Mouse (Mus musculus) limb, embryonic 12.5 days (tissue): ENCODE data around the gene Cnpy2. TPM values are rescaled to one million over a fixed set of nuclear protein-coding genes. Genes with fewer than 3 reads are reported as not detected.

Experiments
- ATAC-seq: fragments of 200-750 bp; cut with Nextera tagmentation; 2 replicates; pipeline ENCODE4 v1.8.0; 2017; ENCODE audit warnings: low read depth, moderate TSS enrichment; ENCODE audit not compliant: insufficient number of reproducible peaks, insufficient read depth, low FRiP score, low TSS enrichment
- H3K27ac ChIP-seq: fragments of 300-500 bp; sonication (generic); 2 replicates; pipeline ENCODE4 v1.5.1; 2016; ENCODE audit warnings: mild to moderate bottlenecking, moderate library complexity
- H3K27me3 ChIP-seq: fragments of 300-500 bp; sonication (generic); 2 replicates; pipeline ENCODE4 v1.6.1; 2016; ENCODE audit warnings: mild to moderate bottlenecking, moderate library complexity
- H3K36me3 ChIP-seq: fragments of 300-500 bp; sonication (generic); 2 replicates; pipeline ENCODE4 v1.6.1; 2016; ENCODE audit warnings: mild to moderate bottlenecking, moderate library complexity
- H3K4me1 ChIP-seq: fragments of 300-500 bp; sonication (generic); replicated peaks from 2 replicates; pipeline ENCODE4 v1.6.1; 2016
- H3K4me2 ChIP-seq: fragments of 300-500 bp; sonication (generic); 2 replicates; pipeline ENCODE4 v1.6.1; 2016; ENCODE audit warnings: mild to moderate bottlenecking, moderate library complexity
- H3K4me3 ChIP-seq: fragments of 300-500 bp; sonication (generic); replicated peaks from 2 replicates; pipeline ENCODE4 v1.5.1; 2016; ENCODE audit warnings: mild to moderate bottlenecking
- H3K9ac ChIP-seq: fragments of 300-500 bp; sonication (generic); replicated peaks from 2 replicates; pipeline ENCODE4 v1.6.1; 2016; ENCODE audit warnings: mild to moderate bottlenecking, moderate library complexity
- H3K9me3 ChIP-seq: fragments of 300-500 bp; sonication (generic); 2 replicates; pipeline ENCODE4 v1.6.1; 2016; ENCODE audit warnings: mild to moderate bottlenecking, moderate library complexity
- WGBS: fragments of 180-500 bp; shearing (Covaris S2); methylation state at CpG from one replicate; pipeline ENCODE4 v1.1.7; 2016; 5-methylcytosine and 5-hydroxymethylcytosine counted together
- polyA plus RNA-seq: library from polyadenylated mRNA; unstranded; fragments of >200 nt; fragmentation: Nextera tagmentation; extraction: Ambion mirVana; gene quantifications from 2 replicates; pipeline ENCODE4 v1.2.1, GENCODE M21; 2016

Cnpy2 gene
- polyA plus RNA-seq, 1 experiment from 2014 or later = 351 TPM

GRCm38 (mm10) chr10:128340257-128340656 lies 18.0 kb downstream of the Cnpy2 start:
- Histone ChIP-seq H3K36me3 (peaks cover 19% of the 10 kb centered on the region), H3K4me2 (no peak overlapping the region), H3K4me3 (no peak overlapping the region), H3K27ac (no peak overlapping the region), H3K9ac (no peak overlapping the region), H3K27me3 (no peaks in the 10 kb centered on the region), H3K9me3 (no peaks in the 10 kb centered on the region), H3K4me1 (peaks cover 22% of the 10 kb centered on the region)
- 79% methylated on average over 2 of the region's 2 CpGs for WGBS
- ATAC-seq = no peak

GRCm38 (mm10) chr10:128343436-128343835 lies 21.2 kb downstream of the Cnpy2 start:
- Histone ChIP-seq H3K36me3 (peaks cover 19% of the 10 kb centered on the region), H3K27ac (no peak overlapping the region), H3K9me3 (no peaks in the 10 kb centered on the region), H3K4me2 (no peak overlapping the region), H3K27me3 (no peaks in the 10 kb centered on the region), H3K4me1 (peaks cover 15% of the 10 kb centered on the region), H3K9ac (no peak overlapping the region), H3K4me3 (no peak overlapping the region)
- no peak for ATAC-seq
- 94% methylated on average over 1 of the region's 1 CpGs for WGBS

- Histone ChIP-seq H3K9ac (peak overlapping the region; percentile 18; the same call in 1 of the 2 replicates), H3K27ac (peak overlapping the region; percentile 56; the same call in 1 of the 2 replicates), H3K4me1 (peaks cover 5% of the 10 kb centered on the region; the same call in 1 of the 2 replicates), H3K36me3 (peaks cover 23% of the 10 kb centered on the region), H3K27me3 (no peaks in the 10 kb centered on the region), H3K4me2 (no peak overlapping the region), H3K9me3 (no peaks in the 10 kb centered on the region), H3K4me3 (no peak overlapping the region)
- no peak for ATAC-seq
- 72% methylated on average over 7 of the region's 7 CpGs for WGBS
Observed at GRCm38 (mm10) chr10:128344568-128345275, 22.5 kb downstream of the Cnpy2 start.

GRCm38 (mm10) chr10:128347541-128347940 lies 25.3 kb downstream of the Cnpy2 start:
- 90% methylated on average over 8 of the region's 8 CpGs for WGBS
- no peak for ATAC-seq
- H3K27me3 ChIP-seq = no peaks in the 10 kb centered on the region
- H3K4me1 ChIP-seq = 0 out of 2 replicates have a peak, but pooled peaks cover 5% of the 10 kb centered on the region
- H3K9ac ChIP-seq = no peak overlapping the region
- no peak overlapping the region for H3K27ac ChIP-seq
- peaks cover 41% of the 10 kb centered on the region for H3K36me3 ChIP-seq
- H3K4me3 ChIP-seq = no peak overlapping the region
- no peak overlapping the region for H3K4me2 ChIP-seq
- no peaks in the 10 kb centered on the region for H3K9me3 ChIP-seq

- WGBS = 64% methylated on average over 2 of the region's 2 CpGs
- no peak for ATAC-seq
- H3K9ac ChIP-seq = no peak overlapping the region
- H3K27ac ChIP-seq = no peak overlapping the region
- H3K4me1 ChIP-seq = no peaks in the 10 kb centered on the region
- peaks cover 91% of the 10 kb centered on the region for H3K36me3 ChIP-seq
- H3K27me3 ChIP-seq = no peaks in the 10 kb centered on the region
- no peaks in the 10 kb centered on the region for H3K9me3 ChIP-seq
- H3K4me2 ChIP-seq = no peak overlapping the region
- no peak overlapping the region for H3K4me3 ChIP-seq
Observed at GRCm38 (mm10) chr10:128358796-128359195, 36.5 kb downstream of the Cnpy2 start.

- Histone ChIP-seq H3K9ac (no peak overlapping the region), H3K27me3 (no peaks in the 10 kb centered on the region), H3K9me3 (no peaks in the 10 kb centered on the region), H3K4me3 (no peak overlapping the region), H3K27ac (no peak overlapping the region), H3K36me3 (peaks cover 88% of the 10 kb centered on the region), H3K4me2 (no peak overlapping the region), H3K4me1 (no peaks in the 10 kb centered on the region)
- no peak for ATAC-seq
- WGBS = 87% methylated on average over 6 of the region's 6 CpGs
Observed at GRCm38 (mm10) chr10:128359226-128359625, 37.0 kb downstream of the Cnpy2 start.

GRCm38 (mm10) chr10:128361836-128362235 lies 39.6 kb downstream of the Cnpy2 start:
- no peaks in the 10 kb centered on the region for H3K27me3 ChIP-seq
- no peak overlapping the region for H3K9ac ChIP-seq
- H3K4me1 ChIP-seq = no peaks in the 10 kb centered on the region
- H3K9me3 ChIP-seq = no peaks in the 10 kb centered on the region
- no peak overlapping the region for H3K4me3 ChIP-seq
- no peak overlapping the region for H3K4me2 ChIP-seq
- H3K36me3 ChIP-seq = peaks cover 77% of the 10 kb centered on the region
- ATAC-seq = no peak
- H3K27ac ChIP-seq = no peak overlapping the region
- WGBS = 91% methylated on average over 6 of the region's 6 CpGs

- H3K4me1 ChIP-seq = peaks cover 2% of the 10 kb centered on the region
- 47% methylated on average over 3 of the region's 3 CpGs for WGBS
- H3K27me3 ChIP-seq = no peaks in the 10 kb centered on the region
- H3K27ac ChIP-seq = no peak overlapping the region
- H3K4me2 ChIP-seq = no peak overlapping the region
- H3K9me3 ChIP-seq = no peaks in the 10 kb centered on the region
- no peak for ATAC-seq
- peaks cover 71% of the 10 kb centered on the region for H3K36me3 ChIP-seq
- no peak overlapping the region for H3K9ac ChIP-seq
- H3K4me3 ChIP-seq = no peak overlapping the region
Observed at GRCm38 (mm10) chr10:128362568-128362967, 40.3 kb downstream of the Cnpy2 start.

- WGBS = 18% methylated on average over 19 of the region's 19 CpGs
- Histone ChIP-seq H3K36me3 (peaks cover 17% of the 10 kb centered on the region), H3K4me3 (peak overlapping the region; percentile 68), H3K4me2 (peak overlapping the region; percentile 84), H3K27ac (peak overlapping the region; percentile 92), H3K9ac (peak overlapping the region; percentile 72), H3K27me3 (no peaks in the 10 kb centered on the region), H3K9me3 (no peaks in the 10 kb centered on the region), H3K4me1 (peaks cover 12% of the 10 kb centered on the region)
- no peak for ATAC-seq
Observed at GRCm38 (mm10) chr10:128367899-128368401, 45.7 kb downstream of the Cnpy2 start.

- under 1% methylated on average over 86 of the region's 87 CpGs for WGBS
- H3K4me3 ChIP-seq = peak within 1 kb of the TSS; percentile 68
- peak within 1 kb of the TSS; percentile 84 for H3K4me2 ChIP-seq
- peak within 1 kb of the TSS; percentile 72 for H3K9ac ChIP-seq
- peaks cover 11% of the 10 kb centered on the region for H3K36me3 ChIP-seq
- no peaks in the 10 kb centered on the region for H3K27me3 ChIP-seq
- H3K27ac ChIP-seq = peak within 1 kb of the TSS; percentile 92
- H3K9me3 ChIP-seq = no peaks in the 10 kb centered on the region
- peaks cover 12% of the 10 kb centered on the region for H3K4me1 ChIP-seq
- peak; percentile 94 for ATAC-seq
Observed at GRCm38 (mm10) chr10:128368402-128369217, 46.4 kb downstream of the Cnpy2 start, which contains the start of gene Coq10a. Coq10a (minus strand) TSS chr10:128368997.

GRCm38 (mm10) chr10:128369218-128369543 lies 46.9 kb downstream of the Cnpy2 start:
- ATAC-seq = no peak
- peak overlapping the region; percentile 92 for H3K27ac ChIP-seq
- H3K27me3 ChIP-seq = no peaks in the 10 kb centered on the region
- H3K4me2 ChIP-seq = peak overlapping the region; percentile 84
- H3K9me3 ChIP-seq = no peaks in the 10 kb centered on the region
- WGBS = 7% methylated on average over 9 of the region's 9 CpGs
- H3K4me1 ChIP-seq = peaks cover 12% of the 10 kb centered on the region
- peak overlapping the region; percentile 68 for H3K4me3 ChIP-seq
- H3K36me3 ChIP-seq = peaks cover 8% of the 10 kb centered on the region
- peak overlapping the region; percentile 72 for H3K9ac ChIP-seq
